Mouse (Mus musculus) heart, postnatal 0 days (tissue): ENCODE measurements at regions not wholly inside any gene's neighbourhood (a gene's known extent, or its start where the extent isn't known, plus 50 kb on each side); places are given as distances from the start of the nearest gene placed in this dataset.

Experiments
- CTCF ChIP-seq: IDR thresholded peaks from 2 replicates; pipeline ENCODE4 v1.5.1; 2016; ENCODE audit warnings: antibody characterized with exemption, control low read depth, low read depth
- EP300 ChIP-seq: IDR thresholded peaks from 2 replicates; pipeline ENCODE4 v1.6.1; 2016; ENCODE audit warnings: antibody characterized with exemption, low read depth

DNA sequence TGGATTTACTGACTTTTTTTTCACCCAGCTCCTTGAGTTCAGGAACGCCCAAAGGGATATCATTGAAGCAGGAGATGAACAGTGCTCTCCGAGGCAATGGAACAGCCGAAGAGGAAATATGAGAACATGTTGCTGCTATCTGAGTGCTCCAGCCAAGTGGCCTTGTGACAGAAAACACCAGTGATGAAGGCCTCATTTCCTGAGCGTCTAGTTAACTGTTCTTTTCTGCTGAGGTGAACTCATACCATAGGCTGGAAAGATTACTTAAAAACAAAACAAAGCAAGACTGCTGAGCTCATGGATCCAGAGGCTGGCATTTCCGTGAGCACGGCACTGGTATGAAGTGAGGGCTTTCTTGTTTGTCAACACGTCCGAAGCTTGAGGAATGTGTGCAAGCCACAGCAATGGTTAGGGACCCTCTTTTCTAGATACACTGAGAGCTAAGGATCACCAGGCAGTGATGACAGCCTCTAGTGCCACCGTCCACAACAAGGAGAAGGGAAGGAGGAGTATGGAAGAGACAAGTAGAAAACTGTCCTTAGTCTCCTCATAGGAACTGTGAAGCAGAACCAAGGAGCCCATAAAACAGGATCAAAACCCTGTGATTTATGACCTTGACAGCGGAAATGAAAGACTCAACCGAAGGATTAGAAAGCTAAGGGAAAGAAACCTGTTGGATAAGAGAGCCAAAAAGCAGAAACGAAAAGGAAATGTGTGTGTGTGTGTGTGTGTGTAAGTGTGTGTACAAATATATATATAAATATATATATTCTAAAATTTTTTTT is 200.4 kb downstream of the Fam43a start:
- TF ChIP-seq CTCF (no peak), EP300 (no peak)
